Mouse (Mus musculus): Measurements from ENCODE around the gene Riox1. TPM values are rescaled to one million over a fixed set of nuclear protein-coding genes. Genes with fewer than 3 reads are reported as not detected.

Gene Riox1
- polyA plus RNA-seq, 1 experiment from 2014 or later = 11.9 TPM

- Histone ChIP-seq H3K27ac (replicated peaks) (peak overlapping the region; percentile 90), H3K4me3 (replicated peaks) (peak overlapping the region; percentile 93), H3K9me3 (replicated peaks) (no peaks in the 10 kb centered on the region), H3K27me3 (replicated peaks) (no peaks in the 10 kb centered on the region), H3K4me2 (peak overlapping the region; percentile 77), H3K4me1 (peaks cover 32% of the 10 kb centered on the region), H3K36me3 (peaks cover 10% of the 10 kb centered on the region; the same call in 1 of the 2 replicates), H3K9ac (replicated peaks) (peak overlapping the region; percentile 80)
- ATAC-seq (ENCODE audit: low FRiP score) = peak; percentile 72
- WGBS = under 1% methylated on average over 112 of the region's 116 CpGs
Measured at GRCm38 (mm10) chr12:83950840-83951701, 663 bp downstream of the Riox1 start.

GRCm38 (mm10) chr12:83951711-83952575, 1.5 kb downstream of the Riox1 start:
- no peak for ATAC-seq (ENCODE audit: low FRiP score)
- peak overlapping the region; percentile 93 for H3K4me3 ChIP-seq (replicated peaks)
- 65% methylated on average over 32 of the region's 32 CpGs for WGBS
- peak overlapping the region; percentile 90; the same call in 1 of the 2 replicates for H3K27ac ChIP-seq (replicated peaks)
- H3K36me3 ChIP-seq = peaks cover 10% of the 10 kb centered on the region; the same call in 1 of the 2 replicates
- peak overlapping the region; percentile 77 for H3K4me2 ChIP-seq
- H3K4me1 ChIP-seq = peaks cover 32% of the 10 kb centered on the region
- no peaks in the 10 kb centered on the region for H3K27me3 ChIP-seq (replicated peaks)
- H3K9ac ChIP-seq (replicated peaks) = peak overlapping the region; percentile 80
- H3K9me3 ChIP-seq (replicated peaks) = no peaks in the 10 kb centered on the region

GRCm38 (mm10) chr12:83958278-83958677, 7.9 kb downstream of the Riox1 start:
- no peak overlapping the region for H3K9ac ChIP-seq (replicated peaks)
- H3K27ac ChIP-seq (replicated peaks) = no peak overlapping the region
- no peaks in the 10 kb centered on the region for H3K9me3 ChIP-seq (replicated peaks)
- no peaks in the 10 kb centered on the region for H3K27me3 ChIP-seq (replicated peaks)
- peaks cover 8% of the 10 kb centered on the region; the same call in 1 of the 2 replicates for H3K36me3 ChIP-seq
- no peak overlapping the region for H3K4me2 ChIP-seq
- peaks cover 5% of the 10 kb centered on the region for H3K4me1 ChIP-seq
- WGBS = 92% methylated on average over 9 of the region's 9 CpGs
- H3K4me3 ChIP-seq (replicated peaks) = no peak overlapping the region
- no peak for ATAC-seq (ENCODE audit: low FRiP score)

GRCm38 (mm10) chr12:83965235-83965634, 14.8 kb downstream of the Riox1 start:
- 89% methylated on average over 7 of the region's 7 CpGs for WGBS
- H3K9ac ChIP-seq (replicated peaks) = no peak overlapping the region
- no peaks in the 10 kb centered on the region for H3K4me1 ChIP-seq
- no peak for ATAC-seq (ENCODE audit: low FRiP score)
- no peaks in the 10 kb centered on the region for H3K27me3 ChIP-seq (replicated peaks)
- H3K36me3 ChIP-seq = no peaks in the 10 kb centered on the region
- no peak overlapping the region for H3K4me2 ChIP-seq
- H3K4me3 ChIP-seq (replicated peaks) = no peak overlapping the region
- H3K27ac ChIP-seq (replicated peaks) = no peak overlapping the region
- H3K9me3 ChIP-seq (replicated peaks) = no peaks in the 10 kb centered on the region

GRCm38 (mm10) chr12:83972117-83972516, 21.7 kb downstream of the Riox1 start:
- no peak overlapping the region for H3K27ac ChIP-seq (replicated peaks)
- H3K4me1 ChIP-seq = 0 out of 2 replicates have a peak, but pooled peaks cover 2% of the 10 kb centered on the region
- no peak overlapping the region for H3K9ac ChIP-seq (replicated peaks)
- no peak overlapping the region for H3K4me2 ChIP-seq
- H3K36me3 ChIP-seq = no peaks in the 10 kb centered on the region
- no peaks in the 10 kb centered on the region for H3K9me3 ChIP-seq (replicated peaks)
- no peaks in the 10 kb centered on the region for H3K27me3 ChIP-seq (replicated peaks)
- no peak overlapping the region for H3K4me3 ChIP-seq (replicated peaks)
- ATAC-seq (ENCODE audit: low FRiP score) = no peak
- WGBS = 77% methylated on average over 2 of the region's 2 CpGs

GRCm38 (mm10) chr12:83978862-83979261, 28.5 kb downstream of the Riox1 start:
- 92% methylated on average over 6 of the region's 6 CpGs for WGBS
- no peak for ATAC-seq (ENCODE audit: low FRiP score)
- no peak overlapping the region for H3K27ac ChIP-seq (replicated peaks)
- H3K4me3 ChIP-seq (replicated peaks) = no peak overlapping the region
- H3K9ac ChIP-seq (replicated peaks) = no peak overlapping the region
- H3K36me3 ChIP-seq = no peaks in the 10 kb centered on the region
- H3K4me2 ChIP-seq = no peak overlapping the region
- no peaks in the 10 kb centered on the region for H3K27me3 ChIP-seq (replicated peaks)
- no peaks in the 10 kb centered on the region for H3K9me3 ChIP-seq (replicated peaks)
- H3K4me1 ChIP-seq = no peaks in the 10 kb centered on the region

- no peak overlapping the region for H3K9ac ChIP-seq (replicated peaks)
- H3K9me3 ChIP-seq (replicated peaks) = no peaks in the 10 kb centered on the region
- no peak overlapping the region for H3K4me3 ChIP-seq (replicated peaks)
- WGBS = 92% methylated on average over 4 of the region's 4 CpGs
- H3K27me3 ChIP-seq (replicated peaks) = no peaks in the 10 kb centered on the region
- no peaks in the 10 kb centered on the region; the same call in 1 of the 2 replicates for H3K4me1 ChIP-seq
- no peak for ATAC-seq (ENCODE audit: low FRiP score)
- H3K36me3 ChIP-seq = no peaks in the 10 kb centered on the region
- H3K4me2 ChIP-seq = no peak overlapping the region
- no peak overlapping the region for H3K27ac ChIP-seq (replicated peaks)
Measured at GRCm38 (mm10) chr12:83981615-83982014, 31.2 kb downstream of the Riox1 start.

GRCm38 (mm10) chr12:83984752-83985151, 34.3 kb downstream of the Riox1 start, which contains the start of gene Heatr4:
Heatr4 (minus strand) TSS chr12:83984852.
- H3K4me1 ChIP-seq = peaks cover 9% of the 10 kb centered on the region
- no peak within 1 kb of the TSS for H3K4me3 ChIP-seq (replicated peaks)
- ATAC-seq (ENCODE audit: low FRiP score) = no peak
- H3K27ac ChIP-seq (replicated peaks) = no peak within 1 kb of the TSS
- H3K27me3 ChIP-seq (replicated peaks) = no peaks in the 10 kb centered on the region
- H3K4me2 ChIP-seq = no peak within 1 kb of the TSS
- H3K36me3 ChIP-seq = no peaks in the 10 kb centered on the region
- WGBS = 80% methylated on average over 4 of the region's 4 CpGs
- H3K9ac ChIP-seq (replicated peaks) = no peak within 1 kb of the TSS
- H3K9me3 ChIP-seq (replicated peaks) = no peaks in the 10 kb centered on the region

GRCm38 (mm10) chr12:83987242-83987582, 36.8 kb downstream of the Riox1 start:
- H3K9me3 ChIP-seq (replicated peaks) = no peaks in the 10 kb centered on the region
- 30% methylated on average over 8 of the region's 8 CpGs for WGBS
- peak overlapping the region; percentile 77 for H3K9ac ChIP-seq (replicated peaks)
- H3K4me2 ChIP-seq = peak overlapping the region; percentile 65
- peak; percentile 30; the same call in 1 of the 2 replicates for ATAC-seq (ENCODE audit: low FRiP score)
- H3K36me3 ChIP-seq = no peaks in the 10 kb centered on the region
- peak overlapping the region; percentile 95 for H3K27ac ChIP-seq (replicated peaks)
- H3K4me3 ChIP-seq (replicated peaks) = peak overlapping the region; percentile 72
- no peaks in the 10 kb centered on the region for H3K27me3 ChIP-seq (replicated peaks)
- peaks cover 9% of the 10 kb centered on the region for H3K4me1 ChIP-seq

- ATAC-seq (ENCODE audit: low FRiP score) = peak; percentile 91
- H3K4me2 ChIP-seq = peak within 1 kb of the TSS; percentile 65
- no peaks in the 10 kb centered on the region for H3K27me3 ChIP-seq (replicated peaks)
- H3K9me3 ChIP-seq (replicated peaks) = no peaks in the 10 kb centered on the region
- peak within 1 kb of the TSS; percentile 72 for H3K4me3 ChIP-seq (replicated peaks)
- peak within 1 kb of the TSS; percentile 95 for H3K27ac ChIP-seq (replicated peaks)
- peak within 1 kb of the TSS; percentile 77 for H3K9ac ChIP-seq (replicated peaks)
- H3K36me3 ChIP-seq = no peaks in the 10 kb centered on the region
- under 1% methylated on average over 70 of the region's 80 CpGs for WGBS
- H3K4me1 ChIP-seq = peaks cover 9% of the 10 kb centered on the region
Measured at GRCm38 (mm10) chr12:83987583-83988441, 37.4 kb downstream of the Riox1 start, which contains the start of gene Acot2. Acot2 (plus strand) TSS chr12:83987861.

GRCm38 (mm10) chr12:83988483-83988882, 38.1 kb downstream of the Riox1 start:
- 73% methylated on average over 4 of the region's 4 CpGs for WGBS
- Histone ChIP-seq H3K4me3 (replicated peaks) (peak overlapping the region; percentile 72), H3K9me3 (replicated peaks) (no peaks in the 10 kb centered on the region), H3K4me2 (peak overlapping the region; percentile 65), H3K27me3 (replicated peaks) (no peaks in the 10 kb centered on the region), H3K36me3 (no peaks in the 10 kb centered on the region), H3K9ac (replicated peaks) (peak overlapping the region; percentile 77), H3K27ac (replicated peaks) (peak overlapping the region; percentile 95), H3K4me1 (peaks cover 9% of the 10 kb centered on the region)
- ATAC-seq (ENCODE audit: low FRiP score) = peak; percentile 35

Data from neural tube, embryonic 15.5 days (tissue).